Mouse (Mus musculus): ENCODE measurements at regions not wholly inside any gene's neighbourhood (a gene's known extent, or its start where the extent isn't known, plus 50 kb on each side); places are given as distances from the start of the nearest gene placed in this dataset.

- H3K79me2 ChIP-seq (replicated peaks; ENCODE audit: control insufficient read depth, extremely low read depth, insufficient read depth, poor library complexity, severe bottlenecking), result no peaks in the 10 kb centered on the region
- H3K9ac ChIP-seq (ENCODE audit: insufficient read depth, low read depth), result no peak overlapping the region
- peaks cover 17% of the 10 kb centered on the region for H3K9me3 ChIP-seq (replicated peaks; ENCODE audit: low read length)
- dilution Hi-C loops (cut with MboI; ENCODE audit: extremely low pct_ligation_motif_present, extremely low pct_unique_long_range_greater_than_20kb, low sequenced_read_pairs) (no loop called here), in situ Hi-C loops (cut with MboI; ENCODE audit: low pct_ligation_motif_present, low pct_unique_long_range_greater_than_20kb, low sequenced_read_pairs) (no loop called here)
- no peak overlapping the region for H3K4me3 ChIP-seq (replicated peaks in 1 of 3; ENCODE audit: low read depth in 2 of 3, low read length in 2 of 3, poor library complexity in 1 of 3)
- TF ChIP-seq CTCF (conservative IDR thresholded peaks at IDR 0.05 in 1 of 2, IDR thresholded peaks at IDR 0.05 in 1 of 2; ENCODE audit: low read depth in 2 of 2, low read length in 2 of 2) (peak in 1 of 2 experiments; percentile 23; a peak in 2 of 4 replicates), NRF1 (IDR thresholded peaks at IDR 0.05; ENCODE audit: low read depth, low read length) (no peak), MAX (IDR thresholded peaks at IDR 0.05; ENCODE audit: low read length) (no peak), CHD1 (IDR thresholded peaks at IDR 0.05; ENCODE audit: low read depth, low read length) (no peak), SIN3A (IDR thresholded peaks at IDR 0.05; ENCODE audit: low read length) (no peak), RAD21 (IDR thresholded peaks at IDR 0.05; ENCODE audit: low read depth, low read length) (peak; percentile 12)
- H3K27ac ChIP-seq (ENCODE audit: insufficient read depth, low read depth), result no peak overlapping the region
- H3K4me2 ChIP-seq (ENCODE audit: insufficient read depth, low read depth, poor library complexity, severe bottlenecking), result no peak overlapping the region
- DNase-seq (ENCODE audit: extremely low read depth), result no peak
- H3K4me1 ChIP-seq (ENCODE audit: control insufficient read depth in 1 of 2, insufficient read depth in 2 of 2), result no peaks in the 10 kb centered on the region
- no peaks in the 10 kb centered on the region for H3K36me3 ChIP-seq (replicated peaks in 1 of 2; ENCODE audit: control insufficient read depth in 1 of 2, insufficient read depth in 1 of 2, low read length in 1 of 2)
- H3K27me3 ChIP-seq (replicated peaks), result no peaks in the 10 kb centered on the region
These were observed 310.4 kb upstream of the Stxbp6 start for GRCm38 (mm10) chr12:45384864-45385263.

All from CH12.LX (cell line).